Mouse (Mus musculus) regulatory T cell (primary cell): ENCODE results near the gene Jmjd7.

Source experiments
- in situ Hi-C: fragments of 300-600 bp; cut with MboI, MseI; formaldehyde crosslinking; loops from one replicate; pipeline ENCODE4 v1.15.1; 2025; ENCODE audit warnings: high pct_unique_total_duplicates

The Jmjd7 gene

DNA sequence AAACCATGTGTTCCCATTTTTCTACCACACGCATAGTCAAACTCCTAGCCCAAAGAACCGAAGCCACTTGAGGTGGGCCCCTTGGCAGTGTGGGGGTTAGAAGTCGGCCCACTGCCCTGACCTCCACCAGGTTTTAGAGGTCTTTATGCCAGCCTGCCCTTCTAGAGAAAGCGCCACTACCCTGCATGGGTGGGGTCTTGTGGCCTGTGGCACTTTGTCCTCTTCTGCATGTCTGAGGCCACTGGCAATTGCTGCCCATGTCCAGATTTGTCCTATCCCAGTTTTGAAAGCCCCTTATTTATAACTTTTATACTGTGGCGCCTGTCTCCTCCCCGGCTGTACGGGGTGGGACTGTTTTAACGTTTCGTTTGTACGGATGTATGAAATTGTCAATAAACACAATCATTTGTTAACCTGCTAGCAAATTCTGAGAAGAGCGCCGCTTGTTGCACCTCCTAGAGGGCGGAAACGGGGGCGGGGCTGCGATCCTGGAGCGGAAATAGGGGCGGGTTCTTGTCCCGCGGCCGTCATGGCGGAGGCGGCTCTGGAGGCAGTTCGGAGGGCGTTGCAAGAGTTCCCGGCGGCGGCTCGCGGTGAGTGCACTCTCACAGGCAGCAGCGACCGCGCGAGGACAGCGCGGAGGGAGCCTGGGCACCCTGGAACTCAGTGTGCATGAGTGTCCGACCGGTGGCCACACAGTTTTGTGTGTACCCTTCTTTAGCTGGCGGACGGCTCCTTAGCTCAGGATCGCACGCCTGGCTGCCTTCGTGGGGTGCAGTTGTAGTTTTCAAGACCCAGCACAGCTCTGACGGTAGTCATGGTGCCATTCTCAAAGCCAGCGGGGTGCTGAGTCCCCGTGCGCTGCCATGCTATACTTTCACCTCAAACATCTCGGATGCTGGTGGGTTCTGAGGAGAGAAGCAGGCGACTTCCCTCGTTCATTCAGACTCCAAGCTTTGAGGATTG is at the start of gene Jmjd7, which contains the start of gene Gm28042:
TSS of gene Jmjd7 (plus strand) at position 500 of the 966 bp plus-strand sequence.
TSS of gene Gm28042 (plus strand) at position 510 of the 966 bp plus-strand sequence.
- in situ Hi-C loops, result no loop called here

DNA sequence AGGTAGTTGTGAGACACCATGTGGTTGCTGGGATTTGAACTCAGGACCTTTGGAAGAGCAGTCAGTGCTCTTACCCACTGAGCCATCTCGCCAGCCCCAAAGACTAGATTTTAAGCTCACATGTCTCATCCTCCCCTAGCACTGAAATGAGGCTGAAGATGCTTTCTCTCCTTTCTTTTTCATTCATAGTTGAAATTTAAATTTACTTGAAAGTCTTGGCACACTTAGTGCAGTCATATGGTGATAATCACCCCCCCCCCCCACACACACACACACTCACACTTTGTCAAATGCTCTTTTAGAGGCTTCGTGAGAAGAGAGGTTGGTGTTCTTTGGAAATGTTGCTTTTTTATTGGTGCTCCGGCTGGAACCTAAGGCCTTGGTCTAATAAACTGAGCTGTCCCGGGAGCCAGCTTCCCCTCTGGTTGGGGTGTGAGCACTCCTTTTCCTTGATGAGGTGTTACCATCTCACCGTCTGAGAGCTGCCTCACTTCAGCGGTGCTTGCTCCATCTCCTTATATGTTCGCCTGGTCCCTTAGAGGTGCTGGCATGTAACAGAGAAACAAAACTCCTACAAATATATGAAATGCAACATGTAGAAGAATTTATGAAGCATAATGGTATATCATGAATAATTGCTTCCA is 46.8 kb upstream of the Jmjd7 start:
- in situ Hi-C loops, result no loop called here

DNA sequence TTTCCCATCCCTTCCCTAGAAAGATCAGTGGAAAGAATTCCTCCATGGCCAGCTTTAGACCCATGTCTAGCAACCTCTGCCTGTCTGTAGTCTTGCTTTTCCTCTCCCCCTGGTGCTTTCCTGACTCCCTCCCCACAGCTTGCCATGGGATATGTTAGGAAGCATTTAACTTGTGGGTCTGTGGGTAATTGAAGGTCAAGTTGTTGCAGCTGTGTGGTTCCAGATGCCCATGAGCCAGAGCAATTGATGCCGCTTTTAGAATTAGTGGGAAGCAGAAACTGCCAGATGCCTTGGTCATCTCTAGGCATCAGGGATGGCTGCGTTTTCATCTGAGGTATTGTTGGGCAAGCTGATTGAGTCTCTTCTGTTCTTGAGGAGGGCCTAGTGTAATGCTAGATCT is 45.7 kb upstream of the Jmjd7 start:
- in situ Hi-C loops, result no loop called here

DNA sequence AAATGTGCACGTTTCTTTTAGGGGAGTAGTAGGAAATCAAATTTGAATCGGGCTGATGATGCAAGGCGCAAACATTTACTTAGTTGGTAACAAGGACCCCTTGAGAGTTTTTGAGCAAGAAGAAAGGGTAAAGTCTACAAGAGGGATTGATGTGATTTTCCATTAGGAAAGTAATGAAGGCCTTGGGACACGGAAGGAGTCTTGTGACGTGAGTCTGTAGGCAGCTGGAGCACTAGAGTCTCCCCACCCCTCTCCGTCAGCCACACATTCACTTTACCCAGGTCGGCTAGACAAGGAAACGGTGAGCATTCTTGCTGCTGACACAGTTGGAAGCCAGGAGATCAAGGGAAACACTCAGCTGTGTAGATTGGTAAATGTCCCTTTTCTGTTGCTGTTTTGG is 41.4 kb upstream of the Jmjd7 start:
- in situ Hi-C loops, result no loop called here

DNA sequence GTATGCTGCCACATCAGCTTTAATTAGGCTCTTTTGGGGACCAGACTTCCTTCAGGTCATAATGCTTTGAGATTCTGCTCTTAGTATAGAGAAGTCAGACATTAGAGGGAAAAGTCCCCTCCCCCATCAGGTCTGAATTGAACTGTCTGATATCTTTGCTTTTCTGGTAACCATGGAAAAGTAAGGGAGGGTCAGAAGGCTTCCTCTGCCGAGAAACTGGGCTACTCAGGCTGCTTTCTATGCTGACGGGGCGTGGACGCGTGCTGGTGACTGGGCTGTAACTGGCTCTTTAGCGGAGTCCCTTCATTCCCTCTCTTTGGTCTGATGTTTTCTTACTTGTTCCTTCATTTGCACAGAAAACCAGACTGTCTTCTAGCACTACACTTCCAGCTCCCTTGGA is 40.9 kb upstream of the Jmjd7 start:
- in situ Hi-C loops, result no loop called here

DNA sequence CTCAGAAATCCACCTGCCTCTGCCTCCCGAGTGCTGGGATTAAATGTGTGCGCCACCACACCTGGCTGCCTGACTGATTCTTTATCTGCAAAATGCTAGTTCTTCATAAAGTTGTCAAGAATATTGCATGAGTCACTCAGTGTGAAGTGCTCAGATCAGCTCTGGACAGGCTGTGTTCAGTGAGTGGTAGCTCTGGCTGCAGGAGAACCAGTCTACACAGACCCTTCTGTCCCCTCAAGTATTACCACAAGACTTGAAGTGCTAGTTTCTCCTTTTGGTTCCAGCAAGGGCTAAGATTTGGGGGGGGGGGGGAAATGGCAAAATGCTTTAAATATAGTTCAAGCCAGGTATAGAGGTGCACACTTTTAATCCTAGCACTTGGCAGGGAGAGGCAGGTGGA is 39.8 kb upstream of the Jmjd7 start:
- in situ Hi-C loops, result no loop called here

DNA sequence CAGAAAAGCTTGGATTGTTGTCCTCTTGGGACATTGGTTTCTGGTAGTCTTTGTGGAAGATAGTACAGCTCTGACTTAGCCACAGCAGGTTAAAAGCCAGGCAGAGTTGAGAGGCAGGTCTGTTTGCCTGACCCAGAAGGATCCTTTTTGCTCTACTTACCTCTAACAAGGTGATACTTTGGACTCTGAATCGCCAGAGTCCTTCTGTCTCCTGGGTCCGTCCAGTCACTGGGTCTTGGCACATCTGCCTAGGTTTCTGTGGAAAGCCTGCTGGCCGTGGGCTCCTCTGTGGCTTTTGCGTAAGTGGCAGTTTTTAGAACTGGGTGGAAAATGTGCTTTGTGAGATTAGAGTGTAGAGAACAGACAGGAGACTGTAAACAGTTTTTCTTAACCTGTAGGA is 38.3 kb upstream of the Jmjd7 start:
- in situ Hi-C loops, result no loop called here

DNA sequence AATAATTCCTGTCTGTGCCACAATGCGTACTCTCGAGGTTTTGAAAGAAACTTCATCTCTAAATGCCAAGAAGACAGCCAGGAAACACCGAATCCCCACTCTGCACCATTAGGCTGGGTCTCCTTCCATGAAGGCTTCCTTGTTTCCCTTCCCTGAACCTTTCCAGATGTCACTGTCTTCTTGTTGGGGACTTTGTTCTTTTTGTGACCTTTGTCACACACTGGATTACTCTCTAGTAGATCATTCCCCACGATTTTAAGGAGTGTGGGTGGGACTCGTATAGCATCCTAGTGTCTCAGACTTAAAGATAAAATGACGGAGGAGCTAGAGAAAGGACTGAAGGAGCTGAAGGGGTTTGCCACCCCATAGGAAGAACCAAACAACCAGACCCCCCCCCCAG is 36.4 kb upstream of the Jmjd7 start:
- in situ Hi-C loops, result no loop called here

DNA sequence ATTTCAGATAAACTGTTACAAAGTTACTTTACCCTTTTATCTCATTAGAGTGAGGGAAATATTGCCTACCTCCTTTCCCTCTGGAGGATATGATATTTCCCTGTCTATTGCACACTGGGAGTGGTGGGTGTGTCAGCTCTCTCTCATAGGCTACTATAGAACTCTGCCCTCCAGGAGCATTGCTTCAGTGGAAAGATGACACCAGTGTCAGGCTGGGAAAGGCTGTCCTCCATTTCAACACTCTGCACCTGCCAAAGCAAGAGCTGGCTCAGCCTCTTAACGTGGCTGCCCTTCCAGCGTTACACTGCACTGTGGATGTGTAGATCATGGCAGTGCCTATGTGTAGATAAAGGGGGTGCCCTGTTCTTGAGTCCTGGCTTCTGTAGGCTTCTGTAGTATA is 34.9 kb upstream of the Jmjd7 start:
- in situ Hi-C loops, result no loop called here

DNA sequence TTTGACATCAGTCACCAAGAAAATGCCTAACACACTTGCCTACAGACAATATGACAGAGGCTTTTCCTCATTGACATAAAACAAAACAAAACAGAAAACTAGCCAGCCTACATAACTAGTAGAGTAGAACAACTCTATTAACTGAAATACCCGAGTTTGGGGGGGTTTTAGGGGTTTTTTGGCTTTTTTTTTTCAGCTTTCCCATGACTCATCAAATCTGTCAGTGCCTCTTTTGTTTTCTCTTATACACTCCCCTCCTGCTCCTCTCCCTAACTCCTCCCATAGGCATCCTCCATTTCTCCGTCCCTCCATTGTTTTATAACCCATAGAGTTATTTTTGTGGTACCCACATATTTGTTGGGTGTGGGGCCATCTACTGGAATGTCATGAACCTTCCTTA is 33.8 kb upstream of the Jmjd7 start:
- in situ Hi-C loops, result no loop called here

DNA sequence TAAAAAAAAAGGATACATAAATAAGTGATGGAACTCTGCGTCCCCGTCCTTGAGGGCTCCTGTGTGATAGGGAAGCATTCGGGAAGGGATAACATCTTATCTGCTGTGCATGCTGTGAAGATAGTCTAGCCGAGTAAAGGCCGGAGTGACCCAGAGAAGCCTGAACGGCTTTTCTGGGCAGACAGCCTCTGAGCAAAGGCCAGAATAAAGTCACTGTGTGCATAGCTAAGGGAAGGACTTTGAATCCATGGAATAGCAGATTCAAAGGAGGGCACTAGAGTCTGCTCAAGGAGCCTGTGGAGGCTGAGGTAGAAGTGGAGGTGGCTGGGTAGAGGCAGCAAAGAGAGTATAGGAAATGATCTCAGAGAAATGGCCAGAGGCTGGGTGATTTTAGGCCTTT is 32.4 kb upstream of the Jmjd7 start:
- in situ Hi-C loops, result no loop called here

DNA sequence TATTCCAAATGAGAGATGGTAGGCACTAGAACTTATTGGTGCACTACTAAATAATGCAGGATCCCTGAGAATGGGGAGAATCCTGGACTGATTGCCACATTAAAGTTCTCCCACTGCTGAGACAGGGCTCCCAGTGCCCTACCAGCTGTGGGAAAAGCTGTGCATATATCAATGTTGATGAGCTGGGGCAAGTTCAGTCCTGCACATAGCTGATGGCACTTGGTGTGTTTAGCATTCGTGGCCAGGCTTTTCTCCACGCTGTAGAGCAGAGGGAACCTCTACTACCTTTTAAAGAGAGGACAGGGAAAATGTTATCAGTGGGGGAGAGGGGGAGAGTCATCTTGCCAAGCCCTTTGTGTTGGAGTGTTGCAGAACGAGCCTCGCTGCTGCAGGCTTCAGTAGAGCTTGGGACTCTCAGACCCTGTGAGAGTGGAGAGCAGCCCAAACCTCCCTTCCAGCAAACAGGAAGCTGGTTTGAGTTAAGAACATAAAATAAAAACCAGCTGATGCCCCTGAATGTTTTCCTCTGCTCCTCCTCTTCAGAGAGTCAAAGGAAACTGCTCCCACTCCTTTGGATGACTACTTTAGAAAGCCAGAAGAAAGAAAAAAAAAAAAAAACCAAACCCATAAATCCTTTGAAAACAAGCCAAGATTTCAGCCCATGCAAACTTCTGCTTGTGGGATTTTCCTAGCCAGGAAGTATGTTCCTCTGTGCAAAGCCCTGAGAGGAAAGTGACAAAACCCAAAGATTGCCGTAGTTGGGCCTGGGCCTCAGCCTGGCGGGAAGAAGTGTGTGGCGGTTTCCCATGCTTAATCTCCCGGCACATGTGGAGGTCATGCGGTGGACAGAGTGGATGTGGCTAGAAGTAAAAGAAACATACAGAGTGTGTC is 31.6 kb upstream of the Jmjd7 start:
- in situ Hi-C loops, result no loop called here

DNA sequence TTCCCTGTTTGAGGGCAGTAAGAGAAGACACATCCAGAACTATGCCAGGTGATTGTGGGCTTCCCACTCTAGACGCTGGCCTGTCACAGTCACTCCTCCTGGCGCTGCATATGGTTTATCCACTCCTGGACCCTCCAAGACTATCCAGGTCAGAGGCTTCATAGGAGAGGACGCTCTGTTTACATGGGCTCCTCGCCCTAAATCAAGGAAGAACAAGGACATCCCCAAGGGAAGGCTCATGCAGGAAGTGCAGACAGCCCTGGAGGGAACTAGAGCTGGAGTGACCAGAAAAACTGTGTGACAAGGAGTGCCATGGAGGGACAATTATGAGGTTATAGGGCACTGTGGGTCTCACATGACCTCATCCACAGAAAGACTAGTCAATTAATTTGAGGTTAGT is 29.9 kb upstream of the Jmjd7 start:
- in situ Hi-C loops, result no loop called here

DNA sequence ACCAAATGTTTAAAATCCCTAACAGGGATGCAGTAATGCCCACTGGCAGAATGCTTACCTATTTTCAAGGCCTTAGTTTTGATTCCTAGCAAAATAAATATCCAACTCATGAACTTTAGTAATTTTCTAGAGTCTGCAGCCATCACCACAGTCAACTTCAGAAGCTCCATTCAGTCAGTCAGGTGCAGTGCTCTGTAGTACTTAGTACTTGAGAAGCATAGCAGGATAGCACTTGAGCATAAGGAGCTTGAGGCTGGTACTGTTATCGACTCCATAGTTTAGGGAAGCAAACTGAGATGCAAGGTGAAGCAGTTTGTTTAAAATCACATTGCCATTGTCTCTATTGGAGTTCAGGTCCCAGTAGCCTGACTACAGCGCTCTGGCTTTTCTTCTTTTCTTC is 27.6 kb upstream of the Jmjd7 start:
- in situ Hi-C loops, result no loop called here

DNA sequence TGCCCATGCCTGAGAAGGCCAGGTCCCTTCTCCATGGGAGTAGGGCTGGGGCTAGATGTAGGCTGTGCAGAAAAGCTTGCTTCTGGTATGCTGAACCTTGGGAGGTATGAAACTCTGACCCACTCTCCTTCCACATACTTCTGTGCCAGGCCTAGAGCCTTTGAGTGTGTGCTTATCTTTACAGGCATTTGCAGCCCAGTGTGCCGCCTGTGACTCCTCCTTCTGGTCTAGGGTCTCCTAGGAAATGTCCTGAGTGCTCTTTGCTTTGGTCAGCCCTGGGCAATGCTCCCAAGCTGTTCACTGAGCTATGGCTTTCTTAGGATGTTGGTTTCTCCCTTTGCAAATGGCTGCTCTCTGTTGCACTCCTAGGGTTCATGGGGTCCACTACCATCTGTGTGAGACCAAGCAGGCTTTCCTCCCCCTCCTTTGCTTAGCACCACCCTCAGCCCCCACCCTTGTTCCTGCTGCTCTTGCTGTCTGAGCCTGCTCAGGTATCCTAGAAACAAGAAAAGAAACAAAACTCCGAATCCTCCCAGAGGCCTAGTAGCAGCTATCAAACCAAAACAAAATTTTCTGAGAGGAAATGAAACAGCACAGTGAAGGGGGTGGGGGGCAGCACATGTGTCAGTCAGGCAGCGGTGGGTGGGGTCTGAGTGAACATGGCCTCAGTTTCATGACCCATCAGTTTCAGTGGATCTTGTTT is 26.2 kb upstream of the Jmjd7 start:
- in situ Hi-C loops, result no loop called here

DNA sequence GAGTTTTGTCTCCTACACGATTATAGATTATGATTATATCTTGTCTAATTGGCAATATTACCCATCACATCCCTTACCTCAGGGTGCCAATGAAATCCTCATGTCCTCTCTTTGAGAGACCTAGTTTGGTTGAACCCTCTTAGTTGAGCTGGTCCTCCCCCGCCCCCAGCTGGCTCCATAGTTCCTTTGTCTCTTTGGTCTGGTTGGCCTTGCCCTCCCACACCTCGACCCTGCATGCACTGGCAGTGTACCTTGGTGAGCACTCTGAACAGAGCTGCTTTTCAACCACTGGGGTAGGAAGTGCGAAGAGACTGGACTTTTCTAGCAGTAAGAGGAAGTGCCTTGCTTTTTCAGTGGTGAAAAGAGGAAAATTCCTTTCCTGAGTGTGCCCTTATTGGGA is 25.3 kb upstream of the Jmjd7 start:
- in situ Hi-C loops, result no loop called here

DNA sequence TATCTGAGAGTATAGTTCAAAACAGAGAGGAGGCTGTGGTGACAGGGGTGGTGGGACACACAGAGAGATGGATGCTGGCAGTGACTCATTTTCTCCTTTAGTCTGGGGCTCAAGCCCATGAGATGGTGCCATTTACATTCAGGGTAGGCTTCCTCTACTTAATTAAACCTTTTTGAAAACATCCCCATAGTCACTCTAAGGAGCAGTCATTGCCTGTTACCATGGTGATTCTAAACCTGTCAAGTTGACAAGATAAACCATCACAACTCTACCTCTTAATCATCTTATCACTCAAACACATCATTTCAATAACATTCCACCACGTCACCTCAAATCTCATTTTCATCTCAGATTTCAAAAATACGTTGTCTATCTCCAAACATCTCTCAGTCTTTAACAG is 23.3 kb upstream of the Jmjd7 start:
- in situ Hi-C loops, result no loop called here

DNA sequence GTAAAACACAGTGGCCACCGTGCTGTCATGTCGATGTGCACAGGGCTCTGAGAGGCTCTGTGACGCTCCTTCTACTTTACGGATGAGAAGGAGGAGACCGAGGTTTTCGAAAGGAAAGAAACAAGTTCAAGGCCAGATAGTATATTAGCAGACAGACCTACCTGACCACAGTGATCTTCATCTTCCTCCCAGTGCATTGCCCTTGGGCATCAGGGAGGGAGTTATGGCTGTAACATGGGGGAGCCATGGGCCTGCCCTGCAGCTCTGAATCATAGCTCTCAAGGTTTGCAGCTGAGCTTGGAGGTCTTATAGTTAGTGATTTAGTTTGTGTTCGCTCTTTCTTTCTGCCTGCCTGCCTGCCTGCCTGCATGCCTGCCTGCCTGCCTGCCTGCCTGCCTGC is 20.6 kb upstream of the Jmjd7 start:
- in situ Hi-C loops, result no loop called here

DNA sequence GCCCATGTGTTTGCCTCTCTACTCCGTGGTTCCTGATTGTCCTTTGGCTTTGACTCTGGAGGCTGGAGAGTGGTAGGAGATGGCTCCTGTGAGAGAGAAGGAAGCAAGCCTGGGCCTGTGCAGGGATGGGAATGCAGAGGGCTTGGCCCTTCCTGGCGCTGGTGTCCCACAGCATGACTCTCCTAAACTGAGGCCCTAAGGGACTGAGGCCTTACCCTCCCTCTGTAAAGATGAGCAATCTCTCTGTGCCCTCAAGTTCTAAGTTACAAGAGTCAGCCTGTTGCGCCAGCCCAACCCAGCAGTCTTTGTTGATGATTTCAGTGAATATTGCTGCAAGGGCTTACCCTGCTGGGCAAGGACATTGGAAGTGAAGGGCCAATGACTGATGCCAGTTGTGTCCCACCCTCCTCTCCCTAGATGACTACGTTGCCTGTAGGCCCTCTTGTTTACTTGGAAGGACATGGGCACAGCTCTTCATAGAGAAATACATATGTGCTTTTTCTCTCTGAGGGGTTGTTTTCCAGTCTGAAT is 19.5 kb upstream of the Jmjd7 start:
- in situ Hi-C loops, result no loop called here

DNA sequence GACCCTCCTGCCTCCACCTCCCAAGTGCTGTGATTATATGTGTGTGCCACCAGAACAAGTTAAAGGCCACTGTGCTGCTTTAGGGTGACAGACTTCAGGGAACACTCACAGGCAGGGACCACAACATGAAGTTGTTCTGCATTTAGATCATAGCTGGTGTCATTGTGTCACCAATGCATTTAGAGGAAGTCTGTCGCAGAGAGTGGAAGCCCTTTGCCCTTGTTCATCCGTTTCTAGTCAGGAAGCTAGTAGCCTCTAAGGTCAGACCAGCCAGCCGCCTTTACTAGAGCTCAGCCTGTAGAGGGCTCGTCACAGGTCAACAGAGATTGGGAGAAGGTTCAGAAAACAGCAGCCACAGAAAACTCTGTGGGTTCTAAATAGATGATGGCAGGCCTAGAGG is 18.6 kb upstream of the Jmjd7 start:
- in situ Hi-C loops, result no loop called here
